Mouse (Mus musculus) monocyte, adult 2 months (primary cell): ENCODE measurements at regions not wholly inside any gene's neighbourhood (a gene's known extent, or its start where the extent isn't known, plus 50 kb on each side); places are given as distances from the start of the nearest gene placed in this dataset.

ENCODE experiments used
- DNase-seq, 2 experiments: peaks; one replicate each; pipeline ENCODE4 v3.0.0; 2022; ENCODE audit warnings: low spot score in 2 of 2, low read depth in 1 of 2

GRCm38 (mm10) chr6:141023501-141023900 lies 225.6 kb upstream of the Pde3a start:
- DNase-seq, result no peak

DNA sequence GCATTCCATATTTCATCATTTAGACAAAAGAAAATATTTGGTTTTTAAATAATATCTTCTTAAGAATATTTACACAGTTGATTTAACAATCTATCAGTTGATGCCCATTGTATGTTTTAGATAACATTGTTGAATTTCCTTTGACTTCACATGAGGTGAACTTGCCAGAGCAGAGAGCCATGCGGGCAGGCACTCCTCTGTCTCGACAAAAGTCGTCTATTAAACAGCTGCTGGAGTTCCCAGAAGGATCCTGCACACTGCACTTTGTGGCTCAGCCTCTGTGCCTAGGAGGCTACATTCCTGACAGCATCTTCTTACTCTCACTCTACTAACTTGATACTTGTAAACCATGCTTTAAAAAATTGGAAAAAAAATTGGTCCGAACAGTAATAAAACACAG lies 221.7 kb upstream of the Pde3a start:
- DNase-seq, result no peak

DNA sequence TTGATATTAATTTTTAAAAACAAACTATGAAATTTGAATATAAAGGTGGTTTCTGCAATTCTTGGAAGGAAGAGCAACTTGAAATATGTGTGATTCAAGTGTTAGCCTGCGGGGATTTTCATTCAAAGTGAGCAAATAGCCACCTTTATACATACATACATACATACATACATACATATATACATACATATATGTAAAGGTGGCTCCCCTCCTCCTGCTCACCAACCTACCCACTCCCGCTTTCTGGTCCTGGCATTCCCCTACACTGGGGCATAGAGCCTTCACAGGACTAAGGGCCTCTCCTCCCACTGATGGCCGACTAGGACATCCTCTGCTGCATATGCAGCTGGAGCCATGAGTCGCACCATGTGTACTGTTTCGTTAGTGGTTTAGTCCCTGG lies 221.3 kb upstream of the Pde3a start:
- DNase-seq, result no peak

DNA sequence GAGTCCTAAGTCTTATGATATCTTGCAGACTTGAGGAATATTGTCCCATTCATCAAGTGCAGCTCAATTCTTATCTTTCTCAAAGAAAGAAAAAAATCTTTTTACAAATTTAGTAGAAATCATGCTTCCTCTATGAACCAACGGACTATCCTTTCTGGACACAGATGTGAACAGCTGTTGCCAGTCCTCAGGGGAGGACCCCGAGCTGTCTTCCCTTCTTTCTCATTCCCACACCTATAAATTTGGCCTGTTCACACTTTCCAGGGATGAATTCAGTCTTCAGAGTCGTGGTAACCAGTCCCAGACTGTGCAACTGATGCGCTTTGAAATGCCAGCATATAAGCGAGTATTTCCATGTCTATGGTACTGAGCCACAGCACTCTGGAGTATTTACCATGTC lies 214.2 kb upstream of the Pde3a start:
- no peak for DNase-seq

GRCm38 (mm10) chr6:141041358-141041757 lies 207.7 kb upstream of the Pde3a start:
- DNase-seq, result no peak

- no peak for DNase-seq
These were observed 207.1 kb upstream of the Pde3a start for GRCm38 (mm10) chr6:141041781-141042625.

DNA sequence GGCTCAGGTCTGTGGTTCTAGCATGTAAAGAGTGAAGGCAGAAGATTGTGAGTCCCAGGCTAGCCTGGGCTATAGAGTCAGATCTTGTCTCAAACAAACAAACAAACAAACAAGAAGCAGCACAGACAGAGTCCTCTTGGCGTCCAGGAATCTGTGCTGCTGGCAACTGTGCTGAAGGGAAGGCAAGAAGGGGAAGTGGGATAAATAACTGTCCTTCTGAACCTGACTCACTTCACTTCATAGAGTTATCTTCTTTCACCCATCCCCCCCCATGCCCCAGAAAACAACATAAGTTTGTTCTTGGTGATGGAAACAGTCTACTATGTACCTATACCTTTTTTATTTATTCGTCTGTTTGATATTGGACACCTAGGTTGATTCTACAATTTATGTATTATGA lies 200.8 kb upstream of the Pde3a start:
- DNase-seq, result no peak

DNA sequence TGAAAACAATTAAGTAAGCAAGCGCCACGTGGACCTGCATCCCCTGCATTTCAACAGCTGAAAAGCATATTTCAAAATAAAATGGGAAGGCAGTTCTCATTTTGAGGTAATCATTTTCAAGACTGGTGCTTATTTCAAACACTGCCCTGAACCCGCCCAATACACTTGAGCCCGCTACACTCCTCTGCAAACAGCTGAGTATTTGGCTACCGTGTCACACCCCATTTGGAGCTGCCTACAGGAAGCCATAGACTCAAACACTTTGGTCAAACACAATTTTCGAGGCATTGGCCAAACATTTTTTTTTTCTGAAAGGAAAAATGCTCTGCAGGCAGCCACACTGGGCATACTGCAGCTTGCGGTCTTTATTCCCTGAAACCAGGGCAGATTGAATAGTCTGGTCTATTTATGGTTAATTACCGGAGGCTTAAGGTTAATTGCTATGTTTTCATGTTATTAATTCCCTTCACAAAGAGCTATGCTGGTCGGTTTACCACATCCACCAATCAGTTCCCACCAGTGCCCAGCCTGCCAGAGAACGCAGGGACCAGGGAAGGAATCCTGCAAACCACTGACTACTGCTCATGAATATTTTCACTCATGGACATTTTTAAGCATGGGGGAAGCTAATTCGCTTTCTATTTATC lies 198.9 kb upstream of the Pde3a start:
- no peak for DNase-seq

DNA sequence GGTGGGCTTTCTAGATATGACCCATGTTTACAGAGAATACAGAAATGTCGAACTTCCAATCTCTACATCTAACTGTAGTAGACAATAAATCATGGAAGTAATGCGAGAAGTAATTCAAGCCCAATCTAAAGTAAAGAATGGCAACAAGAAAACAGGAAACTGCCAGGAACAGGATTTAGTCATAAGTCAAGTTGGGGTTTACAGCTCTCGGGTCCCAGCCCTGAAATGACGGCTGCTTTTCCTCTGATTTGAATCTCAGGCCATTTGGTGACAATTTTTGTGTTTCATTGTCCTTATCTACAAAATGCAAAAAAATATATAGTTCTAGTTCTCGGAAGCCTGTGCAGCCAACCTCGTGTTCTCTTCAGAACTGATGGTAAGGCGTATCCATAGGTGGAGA lies 195.0 kb upstream of the Pde3a start:
- no peak for DNase-seq

- DNase-seq, result no peak
These were observed 189.7 kb upstream of the Pde3a start for GRCm38 (mm10) chr6:141059250-141059916.

DNA sequence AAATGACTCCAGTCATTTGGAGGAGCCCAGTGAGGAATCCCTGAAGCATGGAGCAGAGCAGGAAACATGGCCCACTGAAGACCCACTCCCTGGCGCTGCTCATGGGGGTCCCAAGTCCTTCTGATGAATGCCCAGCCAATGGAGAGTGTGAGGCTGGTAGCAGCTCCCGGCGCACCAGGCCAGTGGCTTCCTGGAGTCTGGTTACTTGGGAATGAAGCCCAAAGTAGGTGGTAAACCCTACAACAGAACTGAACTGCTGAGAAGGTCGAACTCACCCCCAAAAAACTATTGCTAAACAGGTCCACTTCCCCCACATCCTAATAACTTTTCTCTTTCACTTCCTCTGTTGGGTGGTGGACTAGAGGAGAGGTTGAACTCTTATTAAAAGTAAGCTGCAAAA lies 183.3 kb upstream of the Pde3a start:
- no peak for DNase-seq

- DNase-seq, result no peak
These were observed 180.1 kb upstream of the Pde3a start for GRCm38 (mm10) chr6:141068861-141069467.

GRCm38 (mm10) chr6:141069896-141070295 lies 179.2 kb upstream of the Pde3a start:
- DNase-seq, result peak; percentile 33 to 41

DNA sequence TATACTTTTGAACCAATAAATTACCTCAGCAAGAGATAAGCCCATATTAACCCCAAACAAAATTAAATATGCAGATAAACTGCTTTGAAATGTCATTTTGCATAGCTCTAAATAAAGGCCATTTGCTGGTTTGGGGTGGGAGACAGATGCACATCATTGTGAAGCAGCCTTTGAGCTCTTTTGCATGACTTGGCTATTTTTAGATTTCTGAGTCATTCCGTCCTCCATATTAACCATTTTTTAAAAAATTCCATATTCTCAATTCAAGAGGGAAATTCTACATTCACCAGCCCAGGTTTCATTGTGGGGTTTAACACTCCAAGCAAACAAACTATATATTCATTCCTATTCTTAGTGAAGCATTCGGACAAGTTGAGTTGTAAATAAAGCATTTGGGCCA lies 177.6 kb upstream of the Pde3a start:
- no peak for DNase-seq

- no peak for DNase-seq
These were observed 157.8 kb upstream of the Pde3a start for GRCm38 (mm10) chr6:141091076-141091780.

DNA sequence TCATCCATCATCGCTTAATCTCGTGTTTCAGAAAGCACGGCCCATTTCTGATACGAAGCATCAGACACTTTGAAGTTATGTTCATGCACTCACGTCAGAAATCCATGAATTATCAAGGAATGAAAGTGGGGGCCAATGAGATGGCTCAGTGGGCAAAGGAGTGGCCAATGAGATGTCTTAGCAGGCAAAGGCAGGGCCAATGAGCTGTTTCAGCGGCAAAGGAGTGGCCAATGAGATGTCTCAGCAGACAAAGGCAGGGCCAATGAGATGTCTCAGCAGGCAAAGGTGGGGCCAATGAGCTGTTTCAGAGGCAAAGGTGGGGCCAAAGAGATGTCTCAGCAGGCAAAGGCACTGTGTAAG lies 157.3 kb upstream of the Pde3a start:
- no peak for DNase-seq

DNA sequence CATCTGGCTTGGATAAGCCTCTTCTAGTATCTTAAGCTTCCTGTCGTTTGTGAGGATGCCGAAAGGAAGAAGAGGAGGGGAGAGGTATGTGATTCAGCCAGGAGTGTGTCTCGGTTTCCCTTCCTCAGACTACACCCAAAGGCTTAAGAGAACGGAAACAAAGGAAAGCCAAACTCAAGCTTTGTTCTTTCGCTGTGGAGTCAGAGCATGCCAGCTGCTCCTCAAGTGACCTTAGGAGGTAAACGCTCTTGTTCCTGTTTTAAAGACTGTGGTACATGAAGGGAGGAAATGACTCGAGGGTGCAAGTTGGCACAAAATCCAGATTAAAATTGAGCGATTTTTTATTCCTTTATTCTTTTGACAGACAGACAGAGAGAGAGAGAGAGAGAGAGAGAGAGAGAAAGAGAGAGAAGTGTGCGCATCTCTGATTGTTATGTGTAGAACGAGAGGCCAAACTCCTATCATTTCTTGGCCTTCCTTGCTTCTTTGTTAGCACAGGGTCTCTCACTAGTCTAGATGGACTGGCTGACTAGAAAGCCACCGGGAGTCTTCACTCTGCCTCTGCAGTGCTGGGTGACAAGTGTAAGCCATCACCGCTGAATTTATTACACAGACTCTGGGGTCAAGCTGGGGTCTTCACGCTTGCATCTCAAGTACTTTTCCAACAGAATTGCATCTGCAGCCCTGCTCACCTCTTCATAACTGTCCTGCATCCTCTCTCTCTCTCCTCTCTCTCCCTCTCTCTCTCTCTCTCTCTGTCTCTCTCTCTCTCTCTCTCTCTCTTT lies 151.5 kb upstream of the Pde3a start:
- DNase-seq, result no peak

- no peak for DNase-seq
These were observed 130.8 kb upstream of the Pde3a start for GRCm38 (mm10) chr6:141118287-141118686.

DNA sequence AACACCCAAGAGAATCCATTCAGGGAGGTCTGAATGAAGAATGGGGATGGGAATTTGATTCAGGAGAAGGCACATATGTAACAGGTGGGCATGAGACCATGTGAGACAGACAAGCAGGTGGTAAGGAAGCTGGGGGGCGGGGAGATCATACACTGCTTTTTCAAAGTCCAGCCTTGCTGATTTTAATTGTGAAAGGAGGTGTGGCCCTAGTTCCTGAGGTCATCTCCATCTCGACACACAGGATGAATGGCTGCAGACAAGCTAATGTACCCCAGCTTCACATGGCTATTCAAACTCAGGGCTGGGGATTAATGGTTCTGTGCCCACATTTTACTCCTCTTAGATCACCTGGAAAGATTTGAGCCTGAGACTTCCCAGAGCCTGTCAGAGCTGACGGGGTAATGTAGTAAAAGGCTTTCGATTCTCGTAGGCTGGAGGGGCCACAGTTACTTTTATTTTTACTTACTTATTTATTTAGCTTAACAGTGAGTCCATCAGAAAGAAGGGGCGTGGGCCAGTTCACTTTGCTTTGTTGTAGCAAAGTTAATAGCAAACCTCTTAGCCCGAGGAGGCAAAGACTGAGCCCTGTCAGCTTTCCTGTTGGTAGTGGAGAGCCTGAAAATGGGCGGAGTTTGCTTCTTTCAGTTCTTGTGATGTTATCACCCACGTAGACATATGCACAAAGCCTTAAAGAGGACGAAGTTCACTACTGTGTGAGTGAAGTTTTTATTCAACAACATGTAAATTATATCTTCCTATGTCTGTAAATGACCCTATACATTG lies 122.3 kb upstream of the Pde3a start:
- no peak for DNase-seq

- no peak for DNase-seq
These were observed 119.5 kb upstream of the Pde3a start for GRCm38 (mm10) chr6:141129596-141129995.
